Mouse (Mus musculus): ENCODE measurements around the gene Svs2. TPM values are rescaled to one million over a fixed set of nuclear protein-coding genes. Genes with fewer than 3 reads are reported as not detected.
"Not testable (repeated sequence)": the region's sequence is repeated elsewhere in the genome, so short reads cannot be mapped to it uniquely, and the experiment has no call there.

Svs2 gene
- total RNA-seq (2021), result not detected
- long read RNA-seq, experiment 1, result 0 reads
- long read RNA-seq, experiment 2, result 0 reads

DNA sequence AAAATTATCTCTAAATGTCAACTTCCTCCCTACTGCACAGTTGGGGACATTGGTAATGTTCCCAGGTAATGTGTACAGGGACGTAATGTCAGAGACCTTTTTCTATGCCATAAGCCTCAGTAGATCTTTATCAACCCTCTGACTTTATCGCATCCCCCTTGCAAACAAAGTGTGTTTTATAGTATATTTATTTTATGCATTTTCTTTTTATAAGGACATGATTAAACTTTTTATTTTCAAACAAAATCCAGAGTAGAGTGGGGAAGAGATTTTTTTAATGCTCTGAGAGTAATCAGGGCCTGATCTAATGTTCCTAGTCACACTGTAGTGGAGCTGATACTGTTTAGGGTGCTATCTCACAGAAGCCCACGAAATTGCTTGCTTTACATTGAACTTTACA, at the start of gene Svs2:
TSS of gene Svs2 (minus strand) at position 101 of the 400 bp plus-strand sequence.
- TF ChIP-seq CTCF (IDR thresholded peaks at IDR 0.05), result no peak
- Histone ChIP-seq H3K27ac (no peak within 1 kb of the TSS), H3K4me3 (no peak within 1 kb of the TSS)
- no peak for DNase-seq (ENCODE audit: extremely low spot score in 1 of 2, low spot score in 2 of 2)
- intact Hi-C loops (cut with DNase I), result no loop called here

DNA sequence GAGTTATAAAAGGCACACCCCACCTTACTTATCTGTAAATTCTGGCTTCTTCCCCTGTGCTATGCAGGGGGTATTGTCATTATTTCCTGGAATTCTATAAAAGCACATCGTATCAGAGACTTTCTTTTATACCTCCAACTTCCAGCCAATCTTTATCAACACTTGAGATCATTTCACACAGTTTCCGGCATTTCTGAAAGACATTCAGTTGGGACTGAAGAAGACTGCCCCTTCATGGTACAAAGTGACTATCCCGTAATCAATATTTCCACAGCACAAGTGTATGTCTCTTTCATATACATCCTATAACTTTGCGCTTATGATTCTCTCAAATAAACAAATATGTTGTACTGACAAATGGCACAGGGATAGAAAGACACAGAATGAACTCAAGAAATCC, 40.1 kb upstream of the Svs2 start, which contains the start of gene Svs4:
TSS of gene Svs4 (minus strand) at position 101 of the 400 bp plus-strand sequence.
- Histone ChIP-seq H3K4me3 (no peak within 1 kb of the TSS), H3K27ac (no peak within 1 kb of the TSS)
- TF ChIP-seq CTCF (IDR thresholded peaks at IDR 0.05), result no peak
- intact Hi-C loops (cut with DNase I), result no loop called here
- no peak for DNase-seq (ENCODE audit: extremely low spot score in 1 of 2, low spot score in 2 of 2)

DNA sequence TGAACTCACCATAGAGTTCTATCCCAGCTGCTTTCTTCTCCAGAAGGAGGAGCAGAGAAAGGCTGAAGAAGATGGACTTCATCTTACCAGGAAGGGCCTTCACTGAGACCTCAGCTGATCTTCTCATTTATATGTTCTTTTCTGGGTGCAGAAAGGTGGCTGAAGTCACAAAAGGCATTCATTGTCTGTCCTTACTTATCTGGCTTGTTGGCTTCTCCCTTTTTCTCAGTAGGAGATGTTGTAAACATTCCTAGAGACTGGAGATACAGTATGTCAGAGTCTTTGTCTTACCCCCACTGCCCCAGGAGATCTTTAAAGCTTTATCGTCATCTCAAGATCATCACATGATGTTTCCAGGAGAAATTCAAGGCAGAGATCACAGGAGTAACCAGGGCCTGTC, 18.3 kb upstream of the Svs2 start, which contains the start of gene Svs3b:
TSS of gene Svs3b (minus strand) at position 101 of the 400 bp plus-strand sequence.
- H3K27ac ChIP-seq; DNase-seq (ENCODE audit: extremely low spot score in 1 of 2, low spot score in 2 of 2); intact Hi-C loops (cut with DNase I); H3K4me3 ChIP-seq: not testable (repeated sequence)

DNA sequence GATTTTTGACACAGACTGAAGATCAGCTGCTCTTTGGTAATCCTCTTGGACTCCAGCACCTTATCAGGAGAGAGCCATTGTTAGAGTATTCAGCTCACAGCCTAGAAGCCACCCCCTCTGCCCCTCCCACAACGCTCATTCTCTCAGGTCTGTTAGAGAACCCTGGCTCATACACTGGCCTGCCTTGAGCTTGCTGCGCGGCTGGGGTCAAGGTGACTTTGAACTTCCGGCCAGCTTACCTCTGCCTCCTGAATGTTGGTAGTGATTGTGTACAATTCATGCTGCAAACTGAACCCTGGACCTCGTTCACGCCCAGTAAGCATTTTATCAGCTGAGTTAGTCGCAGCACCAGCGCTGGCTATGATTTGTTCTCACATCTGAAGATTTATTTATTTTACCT, 5.6 kb downstream of the Svs2 start:
- no peak for TF ChIP-seq CTCF (IDR thresholded peaks at IDR 0.05)
- intact Hi-C loops (cut with DNase I), result no loop called here
- no peak overlapping the region for H3K4me3 ChIP-seq
- DNase-seq (ENCODE audit: extremely low spot score in 1 of 2, low spot score in 2 of 2), result no peak
- H3K27ac ChIP-seq, result no peak overlapping the region

DNA sequence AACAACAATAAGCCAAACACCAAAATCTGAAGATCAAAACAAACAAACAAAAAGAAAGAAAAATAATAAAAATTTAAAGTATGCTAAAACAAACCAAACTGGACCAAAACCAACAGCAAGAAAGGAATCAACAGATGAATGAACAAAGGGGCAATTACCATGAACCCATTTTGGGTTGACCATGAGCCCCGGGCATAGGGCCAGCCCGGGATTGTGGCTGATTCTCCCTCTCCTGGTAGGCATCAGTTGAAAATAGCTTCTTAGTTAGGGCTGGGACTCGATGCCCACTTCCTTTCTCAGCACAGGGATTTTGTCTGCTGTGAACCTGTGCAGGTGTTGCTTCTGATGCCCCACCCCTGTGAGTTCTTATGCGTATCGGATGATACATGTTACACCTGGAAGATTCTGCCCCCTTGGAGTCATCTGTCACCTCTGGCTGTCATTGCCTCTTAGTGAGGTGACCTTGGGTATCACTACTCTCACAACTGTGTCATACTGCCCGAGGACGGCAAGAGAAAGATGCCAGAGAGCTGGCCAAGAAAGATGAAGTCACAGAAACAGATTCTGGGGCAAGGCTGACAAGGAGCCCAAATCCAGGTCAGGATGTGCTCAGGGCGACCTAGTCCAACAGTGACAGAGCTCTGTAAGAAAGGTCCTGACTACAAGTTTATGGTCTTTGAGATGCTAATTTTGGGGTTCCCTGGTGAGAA, 9.8 kb downstream of the Svs2 start:
- Histone ChIP-seq H3K4me3 (no peak overlapping the region), H3K27ac (no peak overlapping the region)
- TF ChIP-seq CTCF (IDR thresholded peaks at IDR 0.05), result no peak
- intact Hi-C loops (cut with DNase I), result no loop called here
- DNase-seq (ENCODE audit: extremely low spot score in 1 of 2, low spot score in 2 of 2), result no peak

DNA sequence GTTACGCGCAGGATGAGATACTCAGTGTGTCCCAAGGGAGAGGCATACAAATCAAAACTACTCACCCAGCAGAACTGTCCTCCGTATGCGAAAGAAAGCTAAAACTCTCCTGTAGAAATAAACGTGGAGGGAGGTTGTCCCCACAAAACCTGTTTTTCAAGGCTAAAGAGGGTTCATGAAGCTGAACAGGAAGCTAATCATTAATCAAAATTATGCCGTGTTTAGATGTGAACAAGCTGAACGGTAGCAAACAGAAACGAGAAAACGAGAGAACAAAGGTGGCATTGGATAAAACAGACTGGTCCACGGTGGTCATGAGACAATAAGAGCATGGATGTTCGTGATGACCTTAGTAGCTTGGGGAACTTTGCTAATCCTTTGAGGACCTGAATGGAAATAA, 16.7 kb downstream of the Svs2 start, which contains the start of gene Wfdc15b:
TSS of gene Wfdc15b (minus strand) at position 139 of the 400 bp plus-strand sequence.
- no peak for TF ChIP-seq CTCF (IDR thresholded peaks at IDR 0.05)
- DNase-seq (ENCODE audit: extremely low spot score in 1 of 2, low spot score in 2 of 2), result no peak
- no peak within 1 kb of the TSS for H3K27ac ChIP-seq
- intact Hi-C loops (cut with DNase I), result no loop called here
- no peak within 1 kb of the TSS for H3K4me3 ChIP-seq

DNA sequence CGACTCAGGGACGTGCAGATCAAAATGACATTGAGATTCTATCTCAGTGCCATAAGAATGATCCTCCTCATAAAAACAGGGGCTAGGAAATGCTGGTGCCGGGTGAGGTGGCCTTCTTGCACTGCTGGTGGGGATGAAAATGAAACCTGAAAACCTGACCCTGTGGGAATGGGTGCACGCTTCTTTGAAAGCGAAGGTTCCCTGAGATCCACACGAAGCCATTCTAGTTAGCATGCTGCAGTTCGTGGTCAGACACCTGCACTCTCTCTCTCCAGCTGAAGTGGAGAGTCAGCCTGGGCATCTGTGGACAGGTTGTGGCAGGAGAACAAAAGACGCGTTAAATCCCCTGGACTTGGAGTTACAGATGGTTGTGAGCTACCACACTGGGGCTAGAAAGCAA, 19.0 kb downstream of the Svs2 start:
- Histone ChIP-seq H3K27ac (no peak overlapping the region), H3K4me3 (no peak overlapping the region)
- intact Hi-C loops (cut with DNase I), result no loop called here
- TF ChIP-seq CTCF (IDR thresholded peaks at IDR 0.05), result no peak
- DNase-seq (ENCODE audit: extremely low spot score in 1 of 2, low spot score in 2 of 2), result no peak

DNA sequence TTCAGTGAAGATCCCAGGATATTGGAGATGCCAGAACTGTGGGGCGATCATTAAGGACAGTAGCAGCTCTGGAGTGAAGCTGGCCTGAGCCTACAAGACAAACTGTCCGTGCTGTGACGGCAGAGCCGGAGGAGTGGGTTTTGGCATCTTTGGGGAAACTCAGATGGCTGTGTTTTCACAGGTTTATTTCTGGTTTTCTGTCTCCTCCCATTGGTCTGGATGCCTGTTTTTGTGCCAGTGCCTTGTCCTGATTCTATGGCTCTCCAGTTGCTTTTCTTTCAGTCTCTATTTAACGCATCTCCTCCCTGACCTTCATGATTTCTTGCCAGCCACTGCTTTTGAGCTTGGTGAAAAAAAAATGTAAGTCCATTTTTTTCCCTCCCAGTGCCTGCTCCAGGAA, 25.6 kb downstream of the Svs2 start:
- Histone ChIP-seq H3K4me3 (no peak overlapping the region), H3K27ac (peak overlapping the region; percentile 11; the same call in 1 of the 2 replicates)
- TF ChIP-seq CTCF (IDR thresholded peaks at IDR 0.05), result no peak
- intact Hi-C loops (cut with DNase I), result loop anchor here (2.0 to 5.0 kb wide), 2 partner anchors 38 to 100 kb away; no protein-coding TSS in a partner anchor
- no peak for DNase-seq (ENCODE audit: extremely low spot score in 1 of 2, low spot score in 2 of 2)

DNA sequence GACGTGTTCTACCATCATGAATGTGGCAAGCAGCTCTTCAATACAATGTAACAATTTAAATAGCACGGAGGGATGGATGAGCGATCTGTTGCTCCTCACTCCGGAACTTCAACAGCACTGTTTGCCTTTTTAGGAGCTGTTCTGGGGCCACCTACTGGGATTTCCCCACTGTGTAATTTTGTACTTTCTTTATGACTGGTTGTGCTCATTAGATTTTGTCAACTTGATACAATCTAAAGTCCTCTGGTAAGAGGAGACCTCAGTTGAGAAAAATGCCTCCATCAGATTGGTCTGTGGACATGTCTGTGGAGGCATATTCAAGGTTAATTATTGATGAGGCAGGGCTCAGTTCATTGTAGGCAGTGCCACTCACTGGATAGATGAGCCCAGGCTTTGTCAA, 27.4 kb downstream of the Svs2 start:
- TF ChIP-seq CTCF (IDR thresholded peaks at IDR 0.05), result no peak
- intact Hi-C loops (cut with DNase I), result loop anchor here (5.0 kb wide), 1 partner anchor 101 kb away; no protein-coding TSS in a partner anchor
- H3K4me3 ChIP-seq, result no peak overlapping the region
- no peak overlapping the region for H3K27ac ChIP-seq
- DNase-seq (ENCODE audit: extremely low spot score in 1 of 2, low spot score in 2 of 2), result no peak

DNA sequence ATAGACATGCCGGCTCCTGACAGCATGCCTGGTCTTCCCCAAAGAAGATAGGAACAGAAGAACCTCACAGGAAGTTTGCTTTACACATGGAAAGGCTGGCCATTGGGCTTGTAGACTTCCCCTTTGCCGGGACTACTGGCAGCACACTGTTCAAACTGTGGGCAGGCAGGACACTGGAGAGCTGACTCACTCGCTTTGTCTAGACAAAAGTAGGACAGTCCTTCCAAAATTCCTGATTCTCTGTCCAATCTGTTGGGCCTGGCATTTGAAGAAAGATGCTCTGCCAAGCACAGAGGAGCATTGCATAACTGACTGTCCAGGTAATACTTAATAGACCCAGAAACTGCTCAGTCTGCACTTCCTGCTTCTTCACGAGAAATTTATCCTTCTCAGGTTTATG, 31.6 kb downstream of the Svs2 start:
- intact Hi-C loops (cut with DNase I), result no loop called here
- H3K27ac ChIP-seq, result peak overlapping the region; percentile 45; the same call in 1 of the 2 replicates
- H3K4me3 ChIP-seq, result no peak overlapping the region
- DNase-seq (ENCODE audit: extremely low spot score in 1 of 2, low spot score in 2 of 2), result peak in 1 of 2 experiments; percentile 14
- no peak for TF ChIP-seq CTCF (IDR thresholded peaks at IDR 0.05)

DNA sequence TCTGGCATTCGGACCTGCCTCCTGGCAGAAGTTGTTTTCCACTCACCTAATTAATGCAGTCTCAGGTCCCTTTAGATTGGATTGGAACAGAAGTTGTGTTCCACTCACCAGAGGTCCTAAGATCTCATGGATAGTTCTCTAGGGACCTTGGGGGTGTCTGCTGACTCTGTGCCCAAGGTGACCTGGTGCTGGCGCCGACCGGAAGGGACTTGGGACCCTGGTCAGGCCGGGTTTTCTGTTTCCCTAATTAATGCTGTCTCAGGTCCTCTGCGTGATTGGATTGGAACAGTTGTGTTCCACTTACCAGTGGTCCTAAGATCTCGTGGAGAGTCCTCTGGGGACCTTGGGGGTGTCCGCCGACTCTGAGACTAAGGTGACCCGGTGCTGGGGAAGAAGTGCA, 32.3 kb downstream of the Svs2 start:
- H3K4me3 ChIP-seq; intact Hi-C loops (cut with DNase I); DNase-seq (ENCODE audit: extremely low spot score in 1 of 2, low spot score in 2 of 2); H3K27ac ChIP-seq: not testable (repeated sequence)

DNA sequence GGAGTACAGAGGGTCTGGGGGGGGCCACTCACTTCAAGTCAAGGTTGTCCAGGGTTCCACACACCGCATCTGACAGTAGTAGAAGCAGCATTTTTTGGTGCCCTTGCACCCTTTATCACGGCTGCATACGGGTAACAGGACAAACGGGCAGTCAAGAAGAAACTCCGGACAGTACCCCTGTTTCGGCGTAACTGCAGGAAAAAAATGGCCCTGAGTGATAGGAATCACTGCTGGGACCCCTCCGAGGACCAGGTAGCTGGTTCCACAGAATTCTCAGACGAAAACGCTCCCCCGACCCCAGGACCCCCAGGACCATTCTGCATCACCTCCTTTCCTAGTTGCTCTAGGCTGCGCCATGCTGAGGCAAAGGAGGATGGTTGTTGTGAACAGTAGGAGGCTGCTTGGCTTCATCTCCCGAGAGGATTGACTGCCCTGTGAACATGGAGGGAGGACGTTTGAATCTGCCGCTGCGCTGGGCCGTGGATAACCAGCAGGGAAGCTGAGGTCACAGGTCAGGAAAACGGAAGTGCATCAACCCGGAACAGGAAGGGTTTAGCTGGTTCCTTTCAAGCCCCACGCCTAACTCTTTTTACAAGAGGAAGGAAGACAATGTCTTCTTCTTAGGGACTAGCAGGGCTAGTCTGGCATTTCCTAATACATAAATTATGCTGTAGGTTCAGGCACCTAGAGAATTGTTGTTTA, 38.5 kb downstream of the Svs2 start, which contains the start of gene Wfdc15a:
TSS of gene Wfdc15a (minus strand) at position 505 of the 702 bp plus-strand sequence.
- TF ChIP-seq CTCF (IDR thresholded peaks at IDR 0.05), result no peak
- DNase-seq (ENCODE audit: extremely low spot score in 1 of 2, low spot score in 2 of 2), result no peak
- Histone ChIP-seq H3K4me3 (no peak within 1 kb of the TSS), H3K27ac (no peak within 1 kb of the TSS)
- intact Hi-C loops (cut with DNase I), result loop anchor here (5.0 kb wide), 1 partner anchor 128 kb away; no protein-coding TSS in a partner anchor
